Mouse (Mus musculus): ENCODE results near the gene Fahd1.

Fahd1 gene

DNA sequence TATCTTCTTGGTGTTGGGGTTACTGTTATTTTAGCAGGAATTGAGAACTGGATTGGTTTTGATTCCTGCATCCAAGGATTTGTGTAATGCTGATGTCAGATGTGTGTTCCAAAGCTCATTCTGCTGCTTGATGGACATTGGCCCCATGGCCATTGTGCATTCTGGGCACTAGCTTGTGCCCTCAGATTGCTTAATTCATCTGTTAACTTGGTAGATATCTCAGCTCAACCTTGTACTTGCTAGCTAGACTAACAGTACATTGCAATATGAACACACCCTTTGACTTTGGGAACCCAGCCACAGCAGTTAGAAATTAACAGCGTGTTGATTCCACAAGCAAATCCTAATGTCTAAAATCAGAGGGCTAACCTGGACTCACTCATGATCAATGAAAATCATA is 2.8 kb downstream of the Fahd1 start:
- no peak for DNase-seq (ENCODE audit: low read depth, low spot score)

DNA sequence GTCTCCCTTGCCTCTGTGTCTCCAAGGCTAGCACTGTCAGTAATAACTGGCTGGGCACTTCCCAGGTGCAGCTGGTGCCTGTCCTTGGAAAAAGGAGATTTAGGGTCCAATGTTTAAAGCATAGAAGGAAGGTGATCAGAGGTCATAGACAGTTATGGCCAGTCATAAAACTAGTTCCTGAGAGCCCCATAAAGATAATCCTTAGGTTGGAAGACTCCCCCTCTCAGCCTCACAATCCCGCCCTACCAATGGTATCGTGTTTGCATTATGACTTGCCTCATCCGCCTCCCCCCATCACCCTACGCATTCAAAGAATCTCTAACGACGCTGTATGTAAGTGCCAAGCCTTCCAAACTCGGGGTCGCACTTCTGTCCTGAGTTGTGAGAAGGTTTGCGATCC is 5.6 kb downstream of the Fahd1 start:
- DNase-seq (ENCODE audit: low read depth, low spot score), result no peak

DNA sequence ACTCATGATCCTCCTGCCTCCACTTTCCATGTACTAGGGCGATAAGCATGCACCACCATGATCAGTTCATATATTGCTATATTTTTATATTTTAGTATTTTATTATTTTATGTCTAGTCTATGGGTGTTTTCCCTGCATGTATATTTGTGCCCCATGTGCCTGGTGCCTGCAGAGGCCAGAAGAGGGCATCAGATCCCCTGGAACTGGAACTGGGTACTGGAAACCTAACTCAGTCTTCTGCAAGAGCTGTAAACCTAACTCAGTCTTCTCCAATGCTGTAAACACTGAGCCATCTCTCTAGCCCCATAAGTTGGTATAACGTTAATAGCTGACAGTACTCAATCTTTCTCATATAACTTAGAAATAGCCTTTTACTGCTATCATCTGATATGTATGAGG is 7.5 kb downstream of the Fahd1 start:
- no peak for DNase-seq (ENCODE audit: low read depth, low spot score)

DNA sequence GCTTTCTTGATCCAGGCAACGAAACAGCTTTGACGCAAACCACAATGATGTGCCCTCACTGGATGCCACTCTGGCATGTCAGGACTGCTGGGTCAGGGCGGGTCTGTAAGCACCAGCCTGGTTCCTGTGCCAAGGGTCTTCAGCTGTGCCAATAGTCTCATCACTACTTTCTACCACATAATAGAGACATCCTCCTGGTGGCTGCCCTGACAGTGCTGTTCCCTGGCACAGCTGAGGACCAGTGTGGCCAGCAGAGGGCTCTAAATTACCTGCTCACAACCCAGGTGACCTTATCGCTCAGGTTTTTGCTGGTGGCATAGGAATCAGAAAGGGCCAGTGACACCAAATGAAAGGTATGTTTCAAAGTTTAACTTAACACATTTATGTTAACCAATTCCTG is 9.0 kb downstream of the Fahd1 start:
- DNase-seq (ENCODE audit: low read depth, low spot score), result no peak

DNA sequence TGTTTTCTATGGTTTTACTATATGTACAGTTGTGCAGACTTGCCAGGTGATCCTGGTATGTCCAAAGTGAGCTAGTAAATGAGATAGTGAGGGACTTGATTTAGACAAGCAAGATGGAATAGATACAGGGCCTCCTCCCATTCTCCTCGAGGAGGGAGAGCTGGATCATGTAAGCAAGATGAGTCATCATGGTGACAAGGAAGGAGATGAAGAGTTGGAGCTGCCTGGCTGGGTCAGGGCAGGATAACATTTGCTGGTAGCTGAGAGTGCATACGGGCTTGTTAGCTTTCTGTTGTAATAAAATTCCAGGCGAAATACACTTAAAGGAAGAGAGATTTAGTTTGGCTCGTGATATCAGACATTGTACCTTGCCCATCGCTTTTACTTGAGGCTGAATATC is 9.8 kb downstream of the Fahd1 start:
- DNase-seq (ENCODE audit: low read depth, low spot score), result no peak

DNA sequence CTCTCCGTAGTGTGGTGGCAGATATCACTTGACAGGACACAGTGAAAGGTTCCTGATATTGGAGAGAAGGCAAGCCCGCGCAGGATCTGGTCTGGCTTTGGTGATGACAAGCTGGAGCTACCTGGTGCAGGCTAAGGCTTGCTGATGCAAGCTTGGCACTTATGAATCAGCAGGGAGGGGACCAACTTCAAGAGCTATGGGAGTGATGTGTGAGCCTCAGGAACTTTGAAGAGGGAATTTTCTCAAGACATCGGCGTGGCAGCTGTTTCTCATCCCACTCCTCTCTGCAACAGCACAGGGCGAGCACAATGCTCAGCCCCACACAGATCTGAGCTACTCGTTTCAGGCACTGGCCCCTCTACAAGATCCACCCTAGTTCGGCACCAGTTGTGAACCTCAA is 10.3 kb downstream of the Fahd1 start, which contains the start of gene Hagh:
Gene Hagh (plus strand): TSS at position 302 of the 400 bp plus-strand sequence.
- no peak for DNase-seq (ENCODE audit: low read depth, low spot score)

DNA sequence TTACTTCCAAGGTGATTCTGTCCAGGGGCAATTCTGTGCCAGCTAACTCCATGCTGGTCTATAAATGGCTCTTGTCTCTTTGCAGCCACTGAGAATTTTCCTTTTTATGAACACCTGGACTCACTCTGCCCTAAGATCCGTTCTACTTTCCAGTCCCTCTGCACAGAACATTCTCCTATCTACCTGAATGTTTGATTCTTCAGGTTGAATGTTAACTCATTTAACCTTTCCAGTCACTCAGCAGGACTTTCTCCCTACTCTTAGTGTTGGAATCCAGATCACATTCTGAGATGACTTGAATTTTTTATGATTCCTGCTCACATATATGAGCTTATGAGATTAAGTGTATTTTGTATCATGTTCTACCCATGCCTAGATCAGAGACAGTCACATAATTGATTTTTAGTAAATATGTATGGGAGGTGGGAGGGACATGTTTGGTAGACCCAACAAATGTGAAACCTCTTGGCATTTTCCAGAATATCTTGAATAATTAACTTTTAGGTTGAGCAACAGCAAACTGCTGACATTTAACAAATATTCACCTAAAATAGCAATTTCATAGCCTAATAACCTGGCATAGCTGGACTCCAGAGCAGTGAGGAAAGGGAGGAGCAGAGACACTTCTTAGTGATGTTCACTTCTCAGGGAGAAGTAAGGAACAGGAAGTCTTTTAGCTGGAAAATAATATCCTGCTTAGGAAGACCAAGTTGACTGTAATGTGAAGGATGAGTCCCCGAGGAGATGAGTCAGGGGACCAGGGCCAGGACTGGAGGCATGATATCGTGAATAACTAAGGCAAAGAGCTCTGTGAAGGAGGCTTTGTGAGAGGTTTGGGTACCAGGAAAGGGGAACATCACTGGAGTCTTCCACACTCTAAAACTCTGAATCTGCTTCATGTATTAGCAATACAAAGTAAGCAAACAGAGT is 28.5 kb downstream of the Fahd1 start:
- no peak for DNase-seq (ENCODE audit: low read depth, low spot score)

DNA sequence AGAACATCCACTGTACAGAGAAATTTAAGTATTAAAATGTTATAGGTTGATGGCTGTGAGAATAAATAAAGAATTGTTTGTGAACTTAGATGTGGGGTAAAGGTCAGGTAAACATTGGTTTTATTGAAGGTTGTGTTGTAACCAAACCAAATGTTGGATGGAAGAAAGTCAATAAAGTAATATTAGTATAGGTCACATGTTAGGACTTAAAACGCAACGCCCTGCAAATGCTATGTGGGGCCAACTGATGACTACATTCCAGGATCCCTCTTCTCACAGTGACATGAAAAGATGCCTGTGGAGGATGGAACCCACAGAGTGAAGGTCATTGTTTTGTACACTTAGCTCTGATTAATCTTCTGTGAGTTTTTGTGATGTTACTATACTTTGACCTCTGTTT is 30.7 kb downstream of the Fahd1 start:
- no peak for DNase-seq (ENCODE audit: low read depth, low spot score)

DNA sequence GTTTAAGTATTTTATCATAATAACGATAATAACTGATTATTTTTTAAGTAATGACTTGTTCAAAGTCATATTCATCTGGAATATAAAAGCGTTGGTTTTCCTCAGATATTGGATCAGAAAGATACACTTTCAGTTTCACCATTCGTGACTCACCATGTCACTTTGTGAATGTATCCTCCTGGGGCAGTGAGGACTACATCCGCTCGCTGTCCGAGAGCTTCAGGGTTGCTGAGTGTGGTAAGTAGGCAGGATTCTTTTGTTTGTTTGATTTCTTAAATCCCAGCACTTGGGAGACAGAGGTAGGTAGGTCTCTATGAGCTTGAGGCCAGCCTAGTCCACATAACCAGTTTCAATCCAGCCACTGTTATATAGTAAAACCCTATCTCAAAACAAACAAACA is 32.0 kb downstream of the Fahd1 start:
- DNase-seq (ENCODE audit: low read depth, low spot score), result no peak

DNA sequence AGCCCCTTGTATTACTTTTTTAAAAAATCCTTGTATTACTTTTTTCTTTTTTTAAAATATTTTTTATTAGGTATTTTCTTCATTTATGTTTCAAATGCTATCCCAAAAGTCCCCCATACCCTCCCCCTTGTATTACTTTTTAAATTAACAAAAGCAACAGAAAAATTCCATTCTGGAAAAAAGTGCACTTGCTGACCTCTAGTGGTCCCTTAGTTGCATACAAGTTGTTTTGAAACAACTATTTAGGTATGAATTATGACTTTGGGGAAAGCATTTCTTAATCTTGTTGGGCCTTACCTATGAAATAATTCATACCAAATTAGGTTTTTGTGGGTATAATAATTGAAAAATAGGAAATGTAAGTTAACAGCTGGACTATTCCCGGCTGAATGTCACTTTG is 32.7 kb downstream of the Fahd1 start:
- DNase-seq (ENCODE audit: low read depth, low spot score), result no peak

DNA sequence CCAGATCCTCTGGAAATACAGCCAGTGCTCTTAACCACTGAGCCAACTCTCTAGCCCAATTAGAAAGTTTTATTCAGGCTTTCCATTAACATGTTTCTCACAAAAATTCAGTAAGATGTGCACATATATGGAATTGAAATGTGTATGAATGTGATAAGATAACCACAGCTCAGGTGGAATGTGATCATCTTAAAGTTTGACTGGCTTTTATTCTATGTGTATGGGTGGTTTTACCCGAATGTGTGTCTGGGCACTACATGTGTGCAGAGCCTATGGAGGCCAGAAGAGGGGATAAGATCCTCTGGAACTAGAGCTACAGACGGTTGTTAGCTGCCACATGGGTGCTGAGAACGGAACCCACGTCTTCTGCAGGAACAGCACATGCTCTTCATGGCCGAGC is 34.9 kb downstream of the Fahd1 start:
- DNase-seq (ENCODE audit: low read depth, low spot score), result no peak

DNA sequence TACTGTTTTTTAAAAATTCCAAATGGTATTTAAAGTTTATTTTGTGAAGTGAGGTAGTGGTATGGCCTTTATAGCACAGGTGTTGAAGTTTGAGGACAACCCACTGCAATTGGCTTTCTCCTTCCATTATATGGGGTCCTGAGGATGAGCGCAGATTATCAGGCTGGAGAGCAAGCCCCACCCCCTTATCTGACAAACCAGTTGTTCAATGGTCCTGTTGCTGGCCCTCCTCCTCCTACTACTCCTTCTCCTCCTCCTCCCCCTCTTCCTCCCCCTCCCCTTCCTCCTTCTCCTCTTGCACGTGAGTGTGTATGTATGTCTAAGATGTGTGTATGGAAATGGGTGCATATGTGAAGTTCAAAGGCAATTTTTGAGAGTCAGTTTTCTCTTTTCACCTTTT is 37.9 kb downstream of the Fahd1 start:
- no peak for DNase-seq (ENCODE audit: low read depth, low spot score)

DNA sequence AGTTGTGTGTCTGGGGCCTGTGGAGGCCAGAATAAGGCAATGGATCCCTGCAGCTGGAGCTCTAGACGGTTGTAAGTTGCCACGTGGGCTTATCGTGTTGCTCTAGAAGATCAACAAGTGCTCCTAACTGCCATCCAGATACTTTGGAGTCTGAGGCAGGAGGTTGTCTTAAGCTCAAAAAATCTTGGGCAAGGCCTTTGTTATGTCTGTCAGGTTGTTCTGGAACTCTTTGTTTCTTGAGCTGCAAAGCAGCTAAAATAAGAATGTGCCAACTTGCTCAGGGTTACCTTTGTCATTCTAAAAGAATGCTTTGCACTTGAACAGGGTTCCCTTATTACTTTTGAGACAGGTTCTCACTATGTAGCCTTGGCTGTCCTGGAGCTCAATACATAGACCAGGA is 39.0 kb downstream of the Fahd1 start:
- DNase-seq (ENCODE audit: low read depth, low spot score), result no peak

DNA sequence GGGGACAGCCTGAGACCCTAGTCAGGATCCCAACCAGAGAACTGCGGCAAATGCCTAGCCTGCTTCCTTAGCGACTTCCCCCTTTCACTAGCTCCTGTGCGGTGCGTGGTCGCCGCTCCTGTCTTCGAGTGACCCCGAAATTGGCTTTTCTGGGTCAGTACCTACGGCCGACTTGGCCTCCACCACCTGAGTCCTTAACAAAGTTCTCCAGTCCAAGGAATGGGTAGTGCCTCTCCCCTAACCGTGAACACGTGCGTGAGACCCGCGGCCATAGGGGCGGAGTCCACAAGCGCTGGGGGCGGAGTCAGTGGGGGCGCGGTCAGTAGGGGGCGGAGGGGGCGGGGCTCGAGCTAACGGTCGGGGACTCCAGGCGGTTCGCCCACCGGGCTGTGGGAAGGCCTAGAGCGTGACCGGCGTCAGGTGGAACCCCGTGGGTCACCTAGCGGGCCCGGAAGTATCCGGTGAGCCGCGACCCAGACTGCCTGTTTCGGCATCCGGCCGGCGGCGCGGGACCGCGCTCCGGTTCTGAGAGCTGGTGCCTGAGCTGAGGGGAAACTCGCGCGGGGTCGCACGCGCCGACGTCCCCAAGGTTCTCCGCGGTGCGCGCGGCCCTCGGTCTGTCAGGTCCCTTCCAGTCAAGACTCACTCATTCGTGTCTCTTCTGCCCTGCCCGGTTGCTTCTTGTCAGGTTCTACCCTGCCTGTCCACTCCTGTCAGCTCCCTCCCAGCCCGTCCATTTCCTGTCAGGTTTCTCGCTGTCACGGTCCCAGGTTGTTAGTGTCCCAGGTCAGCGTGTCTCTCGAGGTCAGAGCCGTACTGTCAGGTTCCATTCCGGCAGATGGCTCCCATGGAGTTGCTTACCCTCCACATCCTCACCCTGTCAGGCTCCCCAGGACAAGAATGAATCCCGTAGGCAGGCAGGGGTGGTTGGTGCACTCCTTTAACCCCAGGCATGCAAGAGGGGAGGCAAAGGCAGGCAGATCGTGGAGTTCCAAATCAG is 45.9 kb downstream of the Fahd1 start, which contains the start of gene Meiob:
Gene Meiob (plus strand): TSS at position 338 of the 1,000 bp plus-strand sequence.
- DNase-seq (ENCODE audit: low read depth, low spot score), result no peak

DNA sequence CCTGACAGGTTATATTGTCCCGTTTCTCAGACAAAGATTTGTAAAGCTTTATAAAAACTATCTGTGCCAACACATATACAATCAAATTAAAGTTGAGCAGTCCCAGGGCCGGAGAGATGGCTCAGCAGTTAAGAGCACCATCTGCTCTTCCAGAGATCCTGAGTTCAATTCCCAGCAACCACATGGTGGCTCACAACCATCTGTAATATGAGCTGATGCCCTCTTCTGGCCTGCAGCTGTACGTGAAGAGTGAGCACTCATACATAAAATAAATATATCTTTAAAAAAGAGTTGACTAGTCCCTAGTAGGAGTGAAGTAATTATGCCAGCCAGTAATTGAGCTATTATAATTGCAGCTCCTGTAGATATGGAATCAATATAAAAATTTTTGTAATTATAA is 49.6 kb downstream of the Fahd1 start:
- no peak for DNase-seq (ENCODE audit: low read depth, low spot score)

DNA sequence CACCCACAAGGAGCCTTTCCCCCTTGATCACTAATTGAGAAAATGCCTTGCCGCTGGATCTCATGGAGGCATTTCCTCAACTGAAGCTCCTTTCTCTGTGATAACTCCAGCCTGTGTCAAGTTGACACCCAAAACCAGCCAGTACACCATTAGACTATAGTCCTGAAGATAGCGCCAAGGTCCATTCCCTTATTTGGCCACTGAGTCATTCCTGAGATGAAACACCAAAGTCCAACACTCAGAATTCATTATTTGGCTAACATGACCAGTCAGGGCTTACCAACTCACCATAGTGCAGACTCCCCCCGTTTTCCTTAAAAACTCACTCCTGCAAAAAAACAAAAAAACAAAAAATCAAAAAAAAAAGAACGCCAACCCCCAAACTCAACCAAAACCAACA is 50.7 kb downstream of the Fahd1 start:
- DNase-seq (ENCODE audit: low read depth, low spot score), result no peak

Measured in retina, adult 2 months (tissue).